Mouse (Mus musculus) small intestine, adult 2 months (tissue): ENCODE results near the gene Gm20605.

Experiments used
- CTCF ChIP-seq: fragments of 200-500 bp; IDR thresholded peaks from 2 replicates; pipeline ENCODE4 v1.5.1; 2012; ENCODE audit warnings: low read depth, mild to moderate bottlenecking, control low read depth, inconsistent platforms, low read length, moderate library complexity, mixed read lengths; ENCODE audit not compliant: insufficient replicate concordance, insufficient read length; ENCODE audit errors: extremely low read depth
- POLR2A ChIP-seq: fragments of 200-500 bp; IDR thresholded peaks from 2 replicates; pipeline ENCODE4 v1.6.1; 2012; ENCODE audit warnings: low read depth, mild to moderate bottlenecking, control low read depth, inconsistent platforms, low read length, moderate library complexity

- no peak for TF ChIP-seq CTCF
- no peak for TF ChIP-seq POLR2A
Observed at GRCm38 (mm10) chr5:137609292-137609691, 19.7 kb upstream of the Gm20605 start.
